Mouse (Mus musculus): ENCODE results near the gene Hcn2. TPM values are rescaled to one million over a fixed set of nuclear protein-coding genes. Genes with fewer than 3 reads are reported as not detected.

Hcn2 gene
- polyA plus RNA-seq (2014; fragmentation: Nextera tagmentation; extraction: Ambion mirVana) = 2.7 and 3.7 TPM in 2 replicates

GRCm38 (mm10) chr10:79716254-79716987 is at the start of gene Hcn2:
Gene Hcn2, plus strand, starts transcription at chr10:79716634.
- no peaks in the 10 kb centered on the region for H3K9me3 ChIP-seq (ENCODE audit: control insufficient read depth, low read length)
- ATAC-seq (ENCODE audit: low read depth) = peak; percentile 65
- H3K9ac ChIP-seq (replicated peaks; ENCODE audit: low read depth, low read length) = peak within 1 kb of the TSS; percentile 76
- H3K4me1 ChIP-seq (ENCODE audit: control insufficient read depth, insufficient read depth, low read length) = 0 out of 2 replicates have a peak, but pooled peaks cover 4% of the 10 kb centered on the region
- 3% methylated on average over 46 of the region's 91 CpGs for WGBS
- peak within 1 kb of the TSS; percentile 65 for H3K4me3 ChIP-seq (ENCODE audit: low read depth, low read length)
- H3K36me3 ChIP-seq (ENCODE audit: control insufficient read depth, insufficient read depth, low read length) = peaks cover 5% of the 10 kb centered on the region; the same call in 1 of the 2 replicates
- H3K27me3 ChIP-seq (ENCODE audit: control insufficient read depth, insufficient read depth, low read length) = peaks cover 30% of the 10 kb centered on the region
- peak within 1 kb of the TSS; percentile 81 for H3K4me2 ChIP-seq (ENCODE audit: low read depth, low read length)
- H3K27ac ChIP-seq (ENCODE audit: low read depth, low read length) = 0 out of 2 replicates have a peak within 1 kb of the TSS, but pooled peaks have one; percentile 16

GRCm38 (mm10) chr10:79668076-79668475 is 48.4 kb upstream of the Hcn2 start:
- Histone ChIP-seq H3K4me1 (ENCODE audit: control insufficient read depth, insufficient read depth, low read length) (peaks cover 17% of the 10 kb centered on the region), H3K4me3 (ENCODE audit: low read depth, low read length) (no peak overlapping the region; the same call in 1 of the 2 replicates), H3K4me2 (ENCODE audit: low read depth, low read length) (peak overlapping the region; percentile 53), H3K36me3 (ENCODE audit: control insufficient read depth, insufficient read depth, low read length) (no peaks in the 10 kb centered on the region), H3K9me3 (ENCODE audit: control insufficient read depth, low read length) (no peaks in the 10 kb centered on the region), H3K9ac (replicated peaks; ENCODE audit: low read depth, low read length) (0 out of 2 replicates have a peak overlapping the region, but pooled peaks have one; percentile 5), H3K27me3 (ENCODE audit: control insufficient read depth, insufficient read depth, low read length) (no peaks in the 10 kb centered on the region), H3K27ac (ENCODE audit: low read depth, low read length) (peak overlapping the region; percentile 97)
- WGBS = 86% methylated on average over 5 of the region's 5 CpGs
- no peak for ATAC-seq (ENCODE audit: low read depth)

DNA sequence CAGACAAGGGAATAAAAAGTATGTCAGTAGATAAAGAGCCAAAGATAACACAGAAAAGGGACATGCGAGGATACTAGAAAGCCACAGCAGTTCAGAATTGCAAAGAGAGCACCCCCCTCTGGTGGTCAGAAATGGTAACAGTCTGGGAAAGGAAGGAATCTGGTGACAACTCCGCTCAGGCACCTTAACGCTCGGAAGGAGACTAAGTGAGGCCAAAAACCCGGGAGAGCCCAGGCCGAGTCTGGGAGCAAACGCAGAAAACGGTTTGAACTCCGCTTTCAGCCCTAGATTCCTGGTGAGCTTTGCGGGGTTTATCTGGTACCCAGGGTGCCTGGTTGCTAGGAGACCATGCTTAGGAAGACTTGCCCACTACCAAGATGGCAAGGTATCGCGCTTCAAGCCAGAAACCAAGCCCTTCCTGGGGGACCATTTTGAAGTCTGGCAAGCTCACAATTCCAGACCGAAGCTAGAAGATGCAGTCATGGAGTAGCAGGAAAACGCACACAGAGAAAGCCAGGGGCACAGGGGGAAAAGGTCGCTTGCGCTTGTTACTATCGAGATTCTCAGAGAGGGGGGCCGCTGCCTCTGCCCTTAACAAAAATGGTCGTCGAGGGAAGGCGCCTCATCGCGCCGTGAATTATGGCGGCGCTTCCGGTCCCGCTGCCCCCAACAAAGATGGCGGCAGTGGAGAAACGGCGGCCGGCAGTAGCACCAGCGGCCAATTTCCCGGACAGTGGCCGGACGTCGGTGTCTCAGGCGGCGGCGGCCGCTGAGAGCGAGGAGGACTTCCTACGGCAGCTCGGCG is 47.5 kb upstream of the Hcn2 start, which contains the start of gene Tpgs1:
Gene Tpgs1 (plus strand): TSS at position 599 of the 805 bp plus-strand sequence.
- peak within 1 kb of the TSS; percentile 53 for H3K4me2 ChIP-seq (ENCODE audit: low read depth, low read length)
- peak; percentile 81 for ATAC-seq (ENCODE audit: low read depth)
- no peaks in the 10 kb centered on the region for H3K36me3 ChIP-seq (ENCODE audit: control insufficient read depth, insufficient read depth, low read length)
- peak within 1 kb of the TSS; percentile 91 for H3K4me3 ChIP-seq (ENCODE audit: low read depth, low read length)
- under 1% methylated on average over 45 of the region's 45 CpGs for WGBS
- H3K9ac ChIP-seq (replicated peaks; ENCODE audit: low read depth, low read length) = peak within 1 kb of the TSS; percentile 83
- peak within 1 kb of the TSS; percentile 97 for H3K27ac ChIP-seq (ENCODE audit: low read depth, low read length)
- H3K9me3 ChIP-seq (ENCODE audit: control insufficient read depth, low read length) = no peaks in the 10 kb centered on the region
- H3K27me3 ChIP-seq (ENCODE audit: control insufficient read depth, insufficient read depth, low read length) = no peaks in the 10 kb centered on the region
- H3K4me1 ChIP-seq (ENCODE audit: control insufficient read depth, insufficient read depth, low read length) = peaks cover 17% of the 10 kb centered on the region

GRCm38 (mm10) chr10:79669576-79670057 is 46.8 kb upstream of the Hcn2 start:
- H3K36me3 ChIP-seq (ENCODE audit: control insufficient read depth, insufficient read depth, low read length) = no peaks in the 10 kb centered on the region
- peak; percentile 62 for ATAC-seq (ENCODE audit: low read depth)
- H3K9me3 ChIP-seq (ENCODE audit: control insufficient read depth, low read length) = no peaks in the 10 kb centered on the region
- peak overlapping the region; percentile 97 for H3K27ac ChIP-seq (ENCODE audit: low read depth, low read length)
- H3K4me3 ChIP-seq (ENCODE audit: low read depth, low read length) = peak overlapping the region; percentile 91
- peak overlapping the region; percentile 53 for H3K4me2 ChIP-seq (ENCODE audit: low read depth, low read length)
- H3K27me3 ChIP-seq (ENCODE audit: control insufficient read depth, insufficient read depth, low read length) = no peaks in the 10 kb centered on the region
- H3K4me1 ChIP-seq (ENCODE audit: control insufficient read depth, insufficient read depth, low read length) = peaks cover 17% of the 10 kb centered on the region
- WGBS = under 1% methylated on average over 46 of the region's 47 CpGs
- peak overlapping the region; percentile 83 for H3K9ac ChIP-seq (replicated peaks; ENCODE audit: low read depth, low read length)

DNA sequence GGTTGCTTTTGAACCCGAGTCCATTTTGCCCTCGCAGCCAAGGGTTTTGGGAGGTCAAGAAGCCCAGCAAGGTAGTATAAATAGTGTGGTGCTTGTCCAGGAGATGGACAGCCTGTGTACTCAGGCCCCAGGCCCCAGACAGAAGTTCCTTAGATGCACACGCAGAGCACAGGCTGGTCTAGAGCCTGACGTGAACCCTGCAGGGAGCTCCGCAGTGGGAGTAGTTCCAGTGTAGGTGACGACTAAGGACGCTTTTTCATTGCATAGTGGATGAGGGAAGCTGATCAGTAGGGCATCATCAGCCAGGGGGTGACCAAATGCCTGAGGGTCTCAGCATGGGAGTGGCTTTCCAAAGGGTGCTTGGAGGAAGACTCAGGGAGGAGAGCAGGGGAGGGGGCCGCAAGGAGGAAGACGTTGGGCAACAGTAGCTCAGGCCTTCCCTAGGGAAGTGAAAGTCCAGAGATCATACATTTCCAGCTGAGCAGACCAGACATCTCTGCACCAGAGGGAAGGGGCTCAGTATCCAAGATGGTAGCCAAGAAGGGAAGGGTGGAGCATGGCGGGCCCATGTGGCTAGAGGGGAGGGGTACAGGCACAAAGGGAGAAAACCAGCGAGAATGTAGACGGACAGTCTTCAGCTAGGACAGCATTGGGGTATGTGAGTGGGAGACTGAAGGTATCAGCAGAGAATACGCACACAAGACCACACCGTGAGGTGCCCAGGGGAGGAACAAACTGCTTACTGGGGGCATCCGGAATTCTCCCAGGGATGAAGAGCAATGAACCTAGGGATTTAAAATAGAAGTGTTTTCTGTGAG is 46.2 kb upstream of the Hcn2 start:
- Histone ChIP-seq H3K36me3 (ENCODE audit: control insufficient read depth, insufficient read depth, low read length) (no peaks in the 10 kb centered on the region), H3K4me1 (ENCODE audit: control insufficient read depth, insufficient read depth, low read length) (peaks cover 17% of the 10 kb centered on the region), H3K9me3 (ENCODE audit: control insufficient read depth, low read length) (no peaks in the 10 kb centered on the region), H3K27ac (ENCODE audit: low read depth, low read length) (peak overlapping the region; percentile 97), H3K9ac (replicated peaks; ENCODE audit: low read depth, low read length) (peak overlapping the region; percentile 83), H3K4me2 (ENCODE audit: low read depth, low read length) (peak overlapping the region; percentile 53), H3K4me3 (ENCODE audit: low read depth, low read length) (peak overlapping the region; percentile 91), H3K27me3 (ENCODE audit: control insufficient read depth, insufficient read depth, low read length) (no peaks in the 10 kb centered on the region)
- ATAC-seq (ENCODE audit: low read depth) = peak; percentile 29
- 26% methylated on average over 15 of the region's 15 CpGs for WGBS

DNA sequence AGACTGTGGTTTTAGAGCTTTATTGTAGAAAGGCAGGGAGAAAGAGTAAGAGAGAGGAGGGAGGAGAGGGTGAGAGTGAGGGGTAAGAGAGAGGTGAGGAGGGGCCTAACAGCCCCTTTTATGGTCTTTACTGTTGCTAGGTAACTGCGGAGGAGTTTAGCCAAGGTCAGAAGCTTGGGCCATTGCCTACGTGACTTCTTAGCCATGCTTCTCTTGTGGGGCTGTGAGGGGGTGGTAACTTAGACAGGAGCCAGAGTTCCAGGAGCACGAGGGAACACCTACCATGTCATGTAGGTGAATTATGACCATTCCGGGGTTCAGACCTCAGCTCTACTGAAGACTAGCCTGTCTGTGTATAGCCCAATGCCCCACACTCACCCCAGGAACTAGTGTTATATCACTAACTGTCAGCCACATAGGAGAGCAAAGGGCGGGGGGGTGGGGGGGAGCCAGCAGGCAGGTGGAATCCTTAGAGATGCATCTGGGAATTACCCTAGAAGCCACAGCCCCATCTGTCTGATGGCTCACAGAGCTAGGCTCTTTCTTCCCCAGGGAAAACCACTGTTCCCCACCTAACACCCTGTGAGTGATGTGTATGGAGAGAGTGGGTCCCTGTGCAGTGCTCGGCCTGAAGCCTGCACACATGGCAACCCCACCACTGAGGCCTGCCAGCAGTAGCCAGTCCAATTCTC is 44.9 kb upstream of the Hcn2 start:
- no peak overlapping the region for H3K4me3 ChIP-seq (ENCODE audit: low read depth, low read length)
- no peak overlapping the region for H3K27ac ChIP-seq (ENCODE audit: low read depth, low read length)
- no peaks in the 10 kb centered on the region for H3K27me3 ChIP-seq (ENCODE audit: control insufficient read depth, insufficient read depth, low read length)
- no peak for ATAC-seq (ENCODE audit: low read depth)
- H3K36me3 ChIP-seq (ENCODE audit: control insufficient read depth, insufficient read depth, low read length) = 0 out of 2 replicates have a peak, but pooled peaks cover 7% of the 10 kb centered on the region
- 24% methylated on average over 6 of the region's 6 CpGs for WGBS
- no peak overlapping the region for H3K4me2 ChIP-seq (ENCODE audit: low read depth, low read length)
- no peaks in the 10 kb centered on the region for H3K9me3 ChIP-seq (ENCODE audit: control insufficient read depth, low read length)
- H3K4me1 ChIP-seq (ENCODE audit: control insufficient read depth, insufficient read depth, low read length) = peaks cover 17% of the 10 kb centered on the region
- no peak overlapping the region for H3K9ac ChIP-seq (replicated peaks; ENCODE audit: low read depth, low read length)

GRCm38 (mm10) chr10:79672088-79672455 is 44.4 kb upstream of the Hcn2 start:
- Histone ChIP-seq H3K27ac (ENCODE audit: low read depth, low read length) (no peak overlapping the region), H3K4me2 (ENCODE audit: low read depth, low read length) (no peak overlapping the region), H3K9me3 (ENCODE audit: control insufficient read depth, low read length) (no peaks in the 10 kb centered on the region), H3K36me3 (ENCODE audit: control insufficient read depth, insufficient read depth, low read length) (0 out of 2 replicates have a peak, but pooled peaks cover 7% of the 10 kb centered on the region), H3K9ac (replicated peaks; ENCODE audit: low read depth, low read length) (no peak overlapping the region), H3K27me3 (ENCODE audit: control insufficient read depth, insufficient read depth, low read length) (no peaks in the 10 kb centered on the region), H3K4me1 (ENCODE audit: control insufficient read depth, insufficient read depth, low read length) (peaks cover 17% of the 10 kb centered on the region), H3K4me3 (ENCODE audit: low read depth, low read length) (no peak overlapping the region)
- no peak for ATAC-seq (ENCODE audit: low read depth)
- WGBS = 45% methylated on average over 3 of the region's 3 CpGs

DNA sequence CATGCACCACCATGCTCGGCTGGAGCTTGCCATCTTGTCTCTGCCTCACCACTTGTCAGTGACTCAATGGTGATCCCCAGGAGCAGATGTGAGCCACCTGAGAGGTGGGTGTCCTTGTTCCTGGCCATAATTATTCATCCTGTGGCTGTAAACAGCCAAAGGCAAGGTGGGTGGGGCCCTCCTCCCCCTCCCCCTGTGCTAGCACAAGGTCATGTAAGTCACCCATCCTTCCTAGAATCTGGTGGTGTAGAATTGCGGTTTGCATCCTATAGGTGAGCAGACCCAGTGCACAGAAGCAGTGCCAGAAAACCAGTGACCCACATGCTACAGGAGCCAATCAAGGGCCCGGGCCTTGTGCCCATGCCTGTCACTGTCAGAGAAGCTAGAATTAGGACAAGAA is 43.4 kb upstream of the Hcn2 start:
- no peaks in the 10 kb centered on the region for H3K9me3 ChIP-seq (ENCODE audit: control insufficient read depth, low read length)
- H3K4me2 ChIP-seq (ENCODE audit: low read depth, low read length) = no peak overlapping the region
- no peak overlapping the region for H3K4me3 ChIP-seq (ENCODE audit: low read depth, low read length)
- H3K27me3 ChIP-seq (ENCODE audit: control insufficient read depth, insufficient read depth, low read length) = no peaks in the 10 kb centered on the region
- H3K9ac ChIP-seq (replicated peaks; ENCODE audit: low read depth, low read length) = no peak overlapping the region
- no peak overlapping the region for H3K27ac ChIP-seq (ENCODE audit: low read depth, low read length)
- ATAC-seq (ENCODE audit: low read depth) = no peak
- 96% methylated on average over 3 of the region's 3 CpGs for WGBS
- peaks cover 15% of the 10 kb centered on the region for H3K4me1 ChIP-seq (ENCODE audit: control insufficient read depth, insufficient read depth, low read length)
- H3K36me3 ChIP-seq (ENCODE audit: control insufficient read depth, insufficient read depth, low read length) = 0 out of 2 replicates have a peak, but pooled peaks cover 7% of the 10 kb centered on the region

Measured in neural tube, embryonic 14.5 days (tissue).